Mouse (Mus musculus) spleen, postnatal 14 days (tissue): Measurements from ENCODE around the gene Hdac7.
"Not testable (repeated sequence)": the region's sequence is repeated elsewhere in the genome, so short reads cannot be mapped to it uniquely, and the experiment has no call there.

Source experiments
- DNase-seq, 2 experiments: peaks; one replicate each; pipeline ENCODE4 v3.0.0; 2021 to 2022; ENCODE audit warnings: low spot score in 2 of 2

Hdac7 gene

GRCm38 (mm10) chr15:97844037-97845034 lies at the start of gene Hdac7:
Gene Hdac7 (minus strand): TSS chr15:97844502.
- no peak for DNase-seq

DNA sequence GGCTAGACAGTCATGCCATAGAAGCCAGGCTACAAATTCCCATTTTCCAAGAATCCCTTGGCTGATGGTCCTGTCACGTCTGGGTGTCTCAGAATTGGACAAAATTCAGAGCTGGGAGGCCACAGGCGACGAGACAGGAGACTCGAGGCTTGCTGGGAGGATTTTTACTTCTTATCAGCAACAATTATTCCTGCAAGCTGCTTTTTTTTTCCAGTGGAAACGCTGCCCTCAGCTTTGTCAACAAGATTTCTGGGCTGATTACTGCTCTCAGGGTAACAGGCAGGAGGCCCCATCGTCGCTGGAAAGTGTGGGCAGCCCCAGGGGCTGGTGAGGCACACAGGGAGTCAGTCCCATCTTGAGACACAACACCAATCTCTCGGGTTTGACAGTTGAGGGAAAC lies 48.2 kb upstream of the Hdac7 start:
- DNase-seq = no peak

DNA sequence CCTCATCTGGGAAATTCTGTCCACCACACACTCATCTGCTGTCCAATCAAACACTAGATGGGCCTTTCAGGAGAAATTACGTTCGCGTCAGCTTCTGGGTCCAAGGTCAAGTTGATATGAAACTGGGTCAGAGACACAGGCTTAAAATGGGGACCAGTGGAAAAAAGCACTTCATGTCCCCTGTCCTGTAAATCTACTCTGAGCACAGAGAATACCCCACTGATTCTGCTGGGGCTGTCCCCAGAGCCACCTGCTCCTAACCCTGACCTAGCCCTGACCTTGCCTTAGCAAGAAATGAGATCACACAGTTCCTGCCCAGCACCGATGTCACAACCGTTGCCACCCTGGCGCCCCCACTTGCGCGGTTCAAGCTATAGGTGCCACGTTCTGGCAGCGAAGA lies 46.1 kb upstream of the Hdac7 start:
- DNase-seq = no peak

- DNase-seq = no peak
These were observed 45.7 kb upstream of the Hdac7 start for GRCm38 (mm10) chr15:97890017-97890416.

GRCm38 (mm10) chr15:97887541-97888016 lies 43.3 kb upstream of the Hdac7 start:
- DNase-seq = no peak

DNA sequence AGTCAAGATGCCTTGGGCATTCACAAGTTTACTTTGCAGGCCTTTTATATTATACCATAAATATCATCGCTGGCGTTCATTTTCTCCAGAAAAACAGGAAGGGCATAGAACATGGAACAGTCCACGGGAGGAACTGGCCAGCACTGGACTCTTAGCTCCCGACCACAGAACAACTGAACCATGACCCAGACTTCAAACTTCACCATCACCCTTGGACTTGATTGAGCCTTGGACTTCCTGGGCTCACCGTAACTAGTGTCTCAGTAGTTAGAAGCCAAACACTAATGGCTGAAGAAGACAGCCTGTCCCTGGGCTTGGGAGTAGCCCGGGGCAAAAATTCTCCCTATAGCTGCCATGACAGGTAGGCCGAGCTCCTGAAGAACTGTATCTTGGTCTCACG lies 37.1 kb upstream of the Hdac7 start:
- no peak for DNase-seq

DNA sequence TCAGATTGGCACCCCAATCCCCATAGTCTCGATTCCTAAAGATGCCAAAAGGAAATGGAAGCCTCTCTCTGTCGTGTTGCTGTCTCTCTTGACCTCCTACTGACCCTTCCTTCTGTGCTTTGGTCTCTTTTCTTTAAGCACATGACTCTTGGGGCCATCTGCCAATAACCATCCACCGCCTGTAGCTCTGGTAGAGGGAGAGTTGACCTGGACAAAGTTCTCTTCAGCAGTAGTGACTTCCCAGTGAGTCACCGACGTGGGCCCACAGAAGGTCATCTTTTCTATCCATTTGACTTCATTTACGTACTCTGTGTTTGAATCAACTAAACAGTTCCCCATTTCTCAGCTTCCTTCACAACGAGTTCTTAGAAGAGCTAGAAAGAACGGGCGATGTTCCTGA lies 36.1 kb upstream of the Hdac7 start:
- no peak for DNase-seq

DNA sequence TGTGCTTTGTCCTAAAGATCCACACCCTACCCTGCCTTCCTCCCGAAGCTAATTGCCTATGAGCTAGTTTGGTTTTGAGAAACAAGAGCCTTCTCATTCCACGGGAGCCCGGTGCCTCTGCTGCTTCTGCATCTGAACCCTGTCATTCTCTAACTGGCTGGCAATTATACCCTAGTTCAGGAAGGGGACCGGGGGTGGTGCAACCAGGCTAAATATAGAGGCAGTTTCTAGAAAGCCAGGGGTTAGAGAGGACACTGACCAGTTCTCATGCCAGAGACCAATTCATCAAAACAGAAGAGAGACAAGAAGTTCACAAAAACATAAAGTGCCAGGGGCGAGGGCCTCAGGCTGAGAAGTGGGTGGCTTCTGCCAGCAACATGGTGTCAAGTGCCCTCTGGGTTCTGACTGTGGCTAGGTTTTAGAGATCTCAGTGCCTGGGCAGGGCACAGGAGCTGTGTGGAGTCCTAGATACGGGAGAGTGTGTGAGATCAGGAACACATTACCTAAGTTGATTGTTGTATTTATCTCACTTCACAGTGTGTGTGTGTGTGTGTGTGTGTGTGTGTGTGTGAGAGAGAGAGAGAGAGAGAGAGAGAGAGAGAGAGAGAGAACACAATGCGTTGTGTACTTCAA lies 34.5 kb upstream of the Hdac7 start:
- DNase-seq = no peak

GRCm38 (mm10) chr15:97875784-97876183 lies 31.5 kb upstream of the Hdac7 start:
- no peak for DNase-seq

GRCm38 (mm10) chr15:97873717-97874116 lies 29.4 kb upstream of the Hdac7 start:
- DNase-seq = no peak

- DNase-seq = no peak
These were observed 27.9 kb upstream of the Hdac7 start for GRCm38 (mm10) chr15:97872161-97872560.

- no peak for DNase-seq
These were observed 27.0 kb upstream of the Hdac7 start for GRCm38 (mm10) chr15:97871055-97872030.

DNA sequence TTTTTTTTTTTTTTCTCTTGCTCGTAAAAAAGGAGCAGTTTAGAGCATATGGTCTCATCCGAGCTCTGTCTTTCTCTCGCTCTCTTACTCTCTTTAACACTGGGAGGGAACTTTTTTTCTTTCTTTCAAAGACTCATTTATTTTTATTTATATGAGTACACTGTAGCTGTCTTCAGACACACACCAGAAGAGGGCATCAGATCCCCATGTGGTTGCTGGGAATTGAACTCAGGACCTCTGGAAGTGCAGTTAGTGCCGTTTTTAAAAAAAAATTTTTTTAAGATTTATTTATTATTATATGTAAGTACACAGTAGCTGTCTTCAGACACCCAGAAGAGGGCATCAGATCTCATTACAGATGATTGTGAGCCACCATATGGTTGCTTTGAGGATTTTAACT lies 25.8 kb upstream of the Hdac7 start:
- not testable (repeated sequence) for DNase-seq

DNA sequence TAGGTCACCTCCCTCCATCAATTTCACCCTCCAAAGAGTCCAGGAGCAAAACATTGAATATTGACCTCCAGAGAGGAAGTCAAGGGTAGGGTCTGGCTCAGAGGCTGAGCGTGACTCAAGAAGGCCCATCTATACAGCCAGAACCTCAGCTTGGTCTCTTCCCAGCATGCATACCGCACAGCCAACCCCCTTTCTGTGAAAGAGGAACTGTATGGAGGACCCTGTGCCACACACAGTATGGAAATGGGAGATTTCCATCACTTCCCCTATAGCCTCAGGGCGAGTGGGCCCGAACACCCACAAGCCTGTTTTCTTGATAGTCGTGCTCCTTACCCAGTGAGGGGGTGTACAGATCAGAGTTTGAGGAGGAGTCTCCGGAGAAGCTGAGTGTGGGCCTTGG lies 24.7 kb upstream of the Hdac7 start:
- DNase-seq = no peak

DNA sequence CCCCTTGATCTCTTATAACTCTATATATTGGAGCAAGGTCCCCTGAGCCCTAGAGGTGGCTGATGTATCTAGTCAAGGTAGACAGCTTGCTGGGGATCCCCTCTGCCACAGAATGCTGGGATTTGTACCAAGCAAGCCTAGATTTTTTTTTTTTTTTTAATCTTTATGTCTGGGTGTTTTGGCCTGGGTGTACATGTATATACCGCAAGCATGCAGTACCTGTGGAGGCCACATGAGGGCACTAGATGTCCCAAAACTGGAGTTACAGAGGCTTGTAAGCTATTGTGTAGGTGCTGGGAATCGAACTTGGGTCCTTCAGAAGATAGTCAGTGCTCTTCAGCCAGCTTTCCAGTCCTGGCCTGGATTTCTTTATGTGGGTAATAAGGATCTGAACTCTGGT lies 21.7 kb upstream of the Hdac7 start:
- DNase-seq = no peak

DNA sequence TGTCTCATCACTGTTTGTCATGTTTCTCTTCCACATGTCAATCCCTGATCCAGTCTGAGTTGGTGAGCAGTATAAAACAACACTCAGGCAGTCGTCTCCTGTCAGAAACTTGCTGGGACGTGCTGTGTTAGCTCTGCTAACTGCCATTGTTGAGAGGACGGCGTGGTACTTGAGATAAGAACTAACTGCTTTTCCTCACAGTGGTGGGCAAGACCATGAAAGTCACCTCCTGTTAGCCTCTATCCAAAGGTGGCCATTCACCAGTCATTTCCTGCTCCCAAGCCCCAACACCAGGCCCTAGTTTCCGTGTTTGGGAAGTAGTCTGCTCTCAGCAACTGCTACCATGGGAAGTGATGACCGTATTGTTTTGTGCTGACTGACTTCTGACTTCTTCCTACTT lies 20.9 kb upstream of the Hdac7 start:
- no peak for DNase-seq

DNA sequence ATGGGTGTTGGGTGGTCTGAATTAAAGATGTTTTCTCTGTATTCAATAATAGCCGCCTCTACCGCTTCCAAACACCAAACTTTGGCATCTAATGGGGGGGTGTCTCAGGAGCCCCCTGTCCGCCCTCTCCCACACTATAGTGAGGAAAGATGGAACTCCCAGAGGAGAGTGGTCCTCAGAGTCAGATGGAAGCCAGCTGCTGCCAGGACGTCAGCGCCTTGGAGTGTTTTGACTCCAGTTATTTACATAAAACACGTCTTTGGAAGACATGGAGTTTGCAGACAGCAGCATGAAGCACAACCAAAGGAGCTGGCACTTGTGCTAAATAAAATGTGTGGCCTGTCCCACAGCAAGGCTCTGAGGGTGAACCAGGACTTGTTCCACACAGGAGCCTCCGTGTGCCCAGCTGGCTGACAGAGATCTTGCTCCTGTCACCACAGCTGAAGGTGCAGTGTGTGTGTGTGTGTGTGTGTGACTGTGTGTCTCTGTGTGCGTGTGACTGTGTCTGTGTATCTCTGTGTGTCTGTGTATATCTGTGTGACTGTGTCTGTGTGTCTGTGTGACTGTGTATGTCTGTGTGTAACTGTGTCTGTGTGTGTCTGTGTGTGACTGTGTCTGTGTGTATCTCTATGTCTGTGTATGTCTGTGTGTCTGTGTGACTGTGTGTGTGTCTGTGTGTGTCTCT lies 20.2 kb upstream of the Hdac7 start:
- no peak for DNase-seq

- no peak for DNase-seq
These were observed 19.2 kb upstream of the Hdac7 start for GRCm38 (mm10) chr15:97863494-97863881.

GRCm38 (mm10) chr15:97862881-97863493 lies 18.7 kb upstream of the Hdac7 start:
- no peak for DNase-seq

DNA sequence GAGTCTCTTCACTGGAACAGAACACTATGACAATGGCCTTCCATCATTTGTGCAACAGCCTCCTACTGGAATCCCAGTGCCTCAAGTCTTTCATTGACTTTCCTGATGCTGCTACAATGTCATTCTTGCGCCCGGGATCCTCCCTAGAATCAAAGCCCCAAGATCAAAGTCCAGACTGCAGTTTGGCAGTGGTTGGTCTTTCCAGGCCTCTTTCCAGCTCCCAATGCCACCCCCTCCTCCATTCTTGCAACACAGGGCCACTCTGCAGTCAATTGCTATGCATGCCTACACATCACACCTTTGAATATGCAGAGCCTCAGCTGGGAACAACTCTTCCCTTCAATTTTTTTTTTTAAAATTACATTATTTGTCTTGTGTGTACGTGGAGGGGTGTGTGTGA lies 16.1 kb upstream of the Hdac7 start:
- no peak for DNase-seq

GRCm38 (mm10) chr15:97858431-97858830 lies 14.1 kb upstream of the Hdac7 start:
- no peak for DNase-seq
